Mouse (Mus musculus) MEL-GATA-1-ER (cell line): ENCODE measurements around the gene Pdzd3.
"Not testable (repeated sequence)": the region's sequence is repeated elsewhere in the genome, so short reads cannot be mapped to it uniquely, and the experiment has no call there.

Experiments used
- DNase-seq: peaks from one replicate; pipeline ENCODE4 v3.0.0-alpha.2; 2012; ENCODE audit warnings: low read depth; ENCODE audit errors: extremely low read depth

Pdzd3 gene

GRCm38 (mm10) chr9:44251314-44251713 is at the start of gene Pdzd3:
Gene Pdzd3, minus strand, starts transcription at chr9:44251471.
- no peak for DNase-seq

GRCm38 (mm10) chr9:44300001-44300400 is 48.7 kb upstream of the Pdzd3 start:
- DNase-seq = not testable (repeated sequence)

- no peak for DNase-seq
Measured at GRCm38 (mm10) chr9:44292490-44292889, 41.2 kb upstream of the Pdzd3 start.

GRCm38 (mm10) chr9:44288959-44289291 is 37.7 kb upstream of the Pdzd3 start:
- DNase-seq = peak; percentile 54

- DNase-seq = peak; percentile 90
Measured at GRCm38 (mm10) chr9:44288076-44288958, 37.0 kb upstream of the Pdzd3 start, which contains the start of gene Abcg4. Gene Abcg4, minus strand, starts transcription at chr9:44288615.

GRCm38 (mm10) chr9:44287401-44288075 is 36.3 kb upstream of the Pdzd3 start:
- no peak for DNase-seq

GRCm38 (mm10) chr9:44287003-44287400 is 35.7 kb upstream of the Pdzd3 start:
- peak; percentile 25 for DNase-seq

- DNase-seq = peak; percentile 53
Measured at GRCm38 (mm10) chr9:44286256-44286850, 35.1 kb upstream of the Pdzd3 start.

GRCm38 (mm10) chr9:44283183-44283582 is 31.9 kb upstream of the Pdzd3 start:
- DNase-seq = no peak

GRCm38 (mm10) chr9:44269973-44270372 is 18.7 kb upstream of the Pdzd3 start:
- DNase-seq = no peak

GRCm38 (mm10) chr9:44269077-44269476 is 17.8 kb upstream of the Pdzd3 start:
- DNase-seq = peak; percentile 41

- peak; percentile 72 for DNase-seq
Measured at GRCm38 (mm10) chr9:44268432-44268831, 17.2 kb upstream of the Pdzd3 start, which contains the start of gene Nlrx1. Gene Nlrx1, minus strand, starts transcription at chr9:44268599.

- peak; percentile 66 for DNase-seq
Measured at GRCm38 (mm10) chr9:44268027-44268360, 16.7 kb upstream of the Pdzd3 start.

GRCm38 (mm10) chr9:44267319-44268026 is 16.2 kb upstream of the Pdzd3 start:
- DNase-seq = no peak

GRCm38 (mm10) chr9:44266478-44267226 is 15.4 kb upstream of the Pdzd3 start:
- DNase-seq = no peak

- no peak for DNase-seq
Measured at GRCm38 (mm10) chr9:44261388-44261787, 10.1 kb upstream of the Pdzd3 start.

GRCm38 (mm10) chr9:44259014-44259413 is 7.7 kb upstream of the Pdzd3 start:
- no peak for DNase-seq

GRCm38 (mm10) chr9:44256213-44256612 is 4.9 kb upstream of the Pdzd3 start:
- no peak for DNase-seq

- no peak for DNase-seq
Measured at GRCm38 (mm10) chr9:44255136-44255521, 3.9 kb upstream of the Pdzd3 start.

GRCm38 (mm10) chr9:44254508-44255135 is 3.4 kb upstream of the Pdzd3 start:
- DNase-seq = no peak
